Mouse (Mus musculus) embryonic facial prominence, embryonic 12.5 days (tissue): ENCODE data around the gene Ddx55. TPM values are rescaled to one million over a fixed set of nuclear protein-coding genes. Genes with fewer than 3 reads are reported as not detected.

Experiments
- ATAC-seq: fragments of 200-750 bp; cut with Nextera tagmentation; 2 replicates; pipeline ENCODE4 v1.8.0; 2017; ENCODE audit not compliant: insufficient number of reproducible peaks, insufficient read depth, low FRiP score, low TSS enrichment
- H3K27ac ChIP-seq: fragments of 300-500 bp; sonication (generic); 2 replicates; pipeline ENCODE4 v1.5.1; 2016; ENCODE audit warnings: mild to moderate bottlenecking
- H3K27me3 ChIP-seq: fragments of 300-500 bp; sonication (generic); 2 replicates; pipeline ENCODE4 v1.6.1; 2016; ENCODE audit warnings: mild to moderate bottlenecking, moderate library complexity
- H3K36me3 ChIP-seq: fragments of 300-500 bp; sonication (generic); 2 replicates; pipeline ENCODE4 v1.6.1; 2016; ENCODE audit warnings: mild to moderate bottlenecking
- H3K4me1 ChIP-seq: fragments of 300-500 bp; sonication (generic); 2 replicates; pipeline ENCODE4 v1.6.1; 2016
- H3K4me2 ChIP-seq: fragments of 300-500 bp; sonication (generic); replicated peaks from 2 replicates; pipeline ENCODE4 v1.6.1; 2016; ENCODE audit warnings: mild to moderate bottlenecking, moderate library complexity
- H3K4me3 ChIP-seq: fragments of 300-500 bp; sonication (generic); 2 replicates; pipeline ENCODE4 v1.5.1; 2016; ENCODE audit warnings: mild to moderate bottlenecking
- H3K9ac ChIP-seq: fragments of 300-500 bp; sonication (generic); 2 replicates; pipeline ENCODE4 v1.6.1; 2016; ENCODE audit warnings: mild to moderate bottlenecking, moderate library complexity
- H3K9me3 ChIP-seq: fragments of 300-500 bp; sonication (generic); 2 replicates; pipeline ENCODE4 v1.6.1; 2016; ENCODE audit warnings: mild to moderate bottlenecking, moderate library complexity
- WGBS: fragments of 180-500 bp; shearing (Covaris S2); methylation state at CpG from one replicate; pipeline ENCODE4 v1.1.7; 2016; 5-methylcytosine and 5-hydroxymethylcytosine counted together
- polyA plus RNA-seq: library from polyadenylated mRNA; unstranded; fragments of >200 nt; fragmentation: Nextera tagmentation; extraction: Ambion mirVana; gene quantifications from 2 replicates; pipeline ENCODE4 v1.2.1, GENCODE M21; 2016

Ddx55 gene
- polyA plus RNA-seq, 1 experiment from 2014 or later, result 17.4 TPM

DNA sequence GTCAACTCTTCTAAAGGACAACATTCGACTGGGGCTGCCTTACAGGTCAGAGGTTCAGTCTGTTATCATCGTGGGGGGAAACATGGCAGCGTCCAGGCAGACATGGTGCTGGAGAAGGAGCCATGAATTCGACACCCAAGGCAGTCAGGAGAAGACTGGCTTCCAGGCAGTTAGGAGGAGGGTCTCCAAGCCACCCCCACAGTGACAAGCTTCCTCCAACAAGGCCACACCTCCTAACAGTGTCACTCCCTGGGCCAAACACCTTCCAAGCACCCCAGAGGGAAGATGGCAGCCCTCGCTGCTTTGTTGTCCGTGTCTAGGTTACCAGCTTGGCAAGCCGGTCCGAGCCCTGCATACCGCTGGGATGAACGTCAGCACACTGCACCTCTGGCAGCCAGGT, 66.0 kb downstream of the Ddx55 start:
- WGBS, result 83% methylated on average over 10 of the region's 10 CpGs
- H3K4me3 ChIP-seq, result no peak overlapping the region

More for the DNA sequence above, 66.0 kb downstream of the Ddx55 start:
- no peaks in the 10 kb centered on the region for H3K4me1 ChIP-seq
- no peaks in the 10 kb centered on the region for H3K9me3 ChIP-seq
- ATAC-seq, result no peak
- peaks cover 8% of the 10 kb centered on the region; the same call in 1 of the 2 replicates for H3K36me3 ChIP-seq
- H3K27ac ChIP-seq, result no peak overlapping the region
- H3K9ac ChIP-seq, result no peak overlapping the region
- H3K4me2 ChIP-seq, result no peak overlapping the region
- no peaks in the 10 kb centered on the region for H3K27me3 ChIP-seq

Other genes starting within 250 kb of the Ddx55 start
- gene Mphosph9, start 224.9 kb upstream of the Ddx55 start, polyA plus RNA-seq, result 15.3 and 17.0 TPM in 2 replicates
- gene 2810006K23Rik, start 224.8 kb upstream of the Ddx55 start, polyA plus RNA-seq, result 17.2 and 18.1 TPM in 2 replicates
- 82.6 and 143 TPM in 2 replicates for gene Cdk2ap1, start 189.8 kb upstream of the Ddx55 start, polyA plus RNA-seq
- gene Sbno1, start 126.9 kb upstream of the Ddx55 start, polyA plus RNA-seq, result 94.4 and 94.7 TPM in 2 replicates
- 60.9 and 71.3 TPM in 2 replicates for gene Kmt5a, start 112.9 kb upstream of the Ddx55 start, polyA plus RNA-seq
- gene Rilpl2, start 74.5 kb upstream of the Ddx55 start, polyA plus RNA-seq, result 29.5 and 30.7 TPM in 2 replicates
- gene Snrnp35, start 69.7 kb upstream of the Ddx55 start, polyA plus RNA-seq, result 26.5 and 27.2 TPM in 2 replicates
- gene Rilpl1, start 21.5 kb upstream of the Ddx55 start, polyA plus RNA-seq, result 29.2 and 29.6 TPM in 2 replicates
- 453 and 479 TPM in 2 replicates for gene Tmed2, start 12.2 kb upstream of the Ddx55 start, polyA plus RNA-seq
- gene Eif2b1, start 26.3 kb downstream of the Ddx55 start, polyA plus RNA-seq, result 71.6 and 72.6 TPM in 2 replicates
- gene Gtf2h3, start 26.3 kb downstream of the Ddx55 start, polyA plus RNA-seq, result 75.8 and 76.3 TPM in 2 replicates
- gene Atp6v0a2, start 75.7 kb downstream of the Ddx55 start, polyA plus RNA-seq, result 49.3 and 53.0 TPM in 2 replicates
- gene Dnah10, start 172.2 kb downstream of the Ddx55 start, polyA plus RNA-seq, result 0.08 and 0.11 TPM in 2 replicates